Mouse (Mus musculus): ENCODE data around the gene Kcne2.

Gene Kcne2

DNA sequence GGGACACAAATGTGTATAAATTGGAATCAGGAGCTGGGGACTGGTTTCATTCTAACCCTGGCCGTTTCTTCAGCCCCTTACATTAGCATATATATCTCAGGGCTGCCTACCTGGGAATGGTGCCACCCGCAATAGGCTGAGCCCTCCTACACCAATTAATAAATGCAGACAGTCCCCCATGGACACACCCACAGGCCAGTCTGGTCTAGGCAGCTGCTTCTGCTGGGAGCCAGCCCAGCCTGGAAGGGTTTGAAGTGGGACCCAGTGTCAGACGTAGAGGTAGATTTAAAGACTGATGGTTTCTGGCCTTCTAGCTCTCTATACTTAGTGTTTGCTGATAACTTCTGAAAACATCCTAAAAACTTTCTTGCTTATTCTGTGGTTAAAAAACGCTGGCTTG is 16.9 kb downstream of the Kcne2 start:
- no peak for DNase-seq (ENCODE audit: low spot score in 2 of 2)

DNA sequence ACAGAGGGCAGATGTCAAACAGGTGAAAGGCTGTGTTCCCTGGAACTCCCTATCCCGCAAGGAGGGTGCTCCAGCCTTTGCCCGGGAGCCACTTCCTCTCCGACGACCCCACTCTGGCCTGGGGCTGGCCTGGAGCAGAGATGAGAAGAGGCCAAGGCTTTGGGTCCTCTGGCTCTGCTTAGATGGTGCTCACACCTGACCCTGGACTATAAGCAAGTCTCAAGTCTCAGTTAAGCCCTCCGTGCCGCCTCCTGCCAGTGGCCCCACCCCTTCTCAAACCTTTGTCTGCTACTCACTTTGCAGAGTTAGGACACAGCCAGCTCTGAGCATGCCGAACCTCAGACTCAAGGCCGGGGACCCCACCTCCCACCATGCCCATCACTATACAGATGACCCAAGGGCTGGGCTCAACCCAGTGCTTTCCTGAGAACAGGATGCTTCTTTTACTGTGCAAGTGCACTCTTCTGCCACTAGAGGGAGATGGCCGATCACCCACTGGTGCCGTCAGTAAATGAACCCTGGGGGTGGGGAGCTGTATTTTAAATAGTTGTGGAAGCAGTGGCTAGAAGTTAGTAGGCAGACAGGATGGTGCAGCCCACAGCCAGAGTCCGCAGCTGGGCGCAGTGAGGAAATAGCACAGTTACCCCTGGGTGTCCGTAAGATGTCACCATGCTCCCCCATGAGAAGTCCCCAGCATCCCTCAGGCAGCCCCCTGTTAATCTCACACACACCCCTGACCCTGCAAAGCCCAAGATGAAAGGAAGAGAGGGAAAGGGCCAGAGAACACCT is 22.0 kb downstream of the Kcne2 start:
- peak; percentile 33 to 46 for DNase-seq (ENCODE audit: low spot score in 2 of 2)

DNA sequence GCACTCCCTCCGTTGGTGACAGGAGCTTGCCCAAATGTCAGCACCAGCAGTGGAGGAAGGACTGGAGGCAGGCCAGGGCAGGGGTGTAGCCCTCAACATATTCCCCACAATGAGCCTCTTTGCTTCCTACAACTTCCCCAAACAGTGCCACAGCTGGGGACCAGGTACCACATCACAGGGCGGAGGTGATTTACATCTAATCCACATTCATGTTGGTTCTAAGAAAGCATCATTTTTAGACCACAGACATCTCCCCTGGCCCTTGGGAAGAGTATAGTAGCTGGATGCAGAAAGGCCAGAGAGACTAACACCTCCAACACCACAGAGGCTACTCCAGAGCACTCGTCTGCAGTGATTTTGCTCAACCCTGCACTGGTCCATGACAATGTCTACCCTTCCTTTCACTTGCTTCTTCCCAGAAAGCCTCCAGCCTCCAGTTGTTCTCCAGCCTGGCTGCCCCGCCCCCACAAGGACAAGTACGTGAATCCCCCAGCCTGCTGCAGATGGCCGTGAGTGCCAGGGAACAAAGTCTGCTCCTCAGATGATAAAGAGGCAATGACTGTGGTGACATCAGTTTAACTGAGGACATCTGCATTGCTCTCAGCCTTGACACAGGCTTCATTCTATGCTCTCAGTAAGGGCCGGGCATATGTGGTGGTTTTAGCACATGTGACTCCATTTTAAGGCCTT is 24.0 kb downstream of the Kcne2 start:
- DNase-seq (ENCODE audit: low spot score in 2 of 2), result no peak

DNA sequence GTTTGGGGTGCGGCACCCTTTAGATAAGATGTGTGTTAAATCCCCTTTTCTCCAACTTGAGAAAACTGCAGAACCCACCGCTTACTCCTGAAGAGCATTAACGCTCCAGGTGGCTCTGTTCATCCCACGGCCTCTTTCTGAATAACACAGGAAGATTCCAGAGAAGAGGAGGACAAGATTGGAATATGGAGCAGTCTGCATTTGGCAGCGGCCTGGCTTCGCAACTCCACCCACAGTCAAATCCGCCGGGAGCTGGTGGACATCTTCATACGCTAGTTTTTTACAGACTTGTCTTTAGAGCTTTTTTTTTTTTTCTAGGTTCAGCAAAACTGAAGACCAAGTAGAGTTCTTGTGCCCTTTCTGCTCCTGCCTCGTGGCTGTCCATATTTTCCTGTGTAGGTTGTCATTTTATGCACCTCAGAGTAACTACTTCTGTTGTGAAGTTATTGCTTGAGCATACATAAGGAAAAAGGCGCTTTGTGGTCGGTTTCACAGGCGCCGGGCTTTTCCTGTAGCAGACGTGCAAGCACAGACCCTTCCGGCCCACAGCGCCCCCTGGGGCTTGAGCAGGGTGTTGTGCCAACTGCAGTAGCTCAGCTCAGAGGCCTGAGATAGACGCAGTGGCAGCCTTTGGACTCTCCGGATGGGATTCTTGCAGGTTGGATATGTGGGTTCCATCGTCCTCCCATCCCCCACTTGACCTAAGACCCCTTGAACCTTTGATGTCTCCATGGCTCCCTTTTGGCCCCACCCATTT is 27.3 kb downstream of the Kcne2 start:
- no peak for DNase-seq (ENCODE audit: low spot score in 2 of 2)

DNA sequence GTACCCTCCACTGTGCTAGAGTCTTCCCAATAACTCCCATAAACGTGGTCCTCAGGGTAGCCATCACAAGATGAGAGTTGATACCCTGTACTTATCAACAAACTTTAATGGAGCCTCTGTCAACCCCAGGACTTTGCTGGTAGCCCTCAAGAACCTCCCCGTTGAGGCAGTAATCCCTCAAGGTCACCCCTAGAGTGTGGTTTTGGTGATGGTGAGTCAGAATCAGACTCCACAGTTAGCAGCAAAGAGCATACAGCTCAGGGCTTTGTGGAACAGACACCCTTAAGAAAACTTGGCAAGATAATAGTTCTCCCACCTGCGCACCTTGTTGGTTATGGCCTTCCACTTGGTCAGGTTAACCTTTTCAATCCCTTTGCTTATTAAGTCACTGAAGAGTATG is 28.2 kb downstream of the Kcne2 start:
- DNase-seq (ENCODE audit: low spot score in 2 of 2), result no peak

DNA sequence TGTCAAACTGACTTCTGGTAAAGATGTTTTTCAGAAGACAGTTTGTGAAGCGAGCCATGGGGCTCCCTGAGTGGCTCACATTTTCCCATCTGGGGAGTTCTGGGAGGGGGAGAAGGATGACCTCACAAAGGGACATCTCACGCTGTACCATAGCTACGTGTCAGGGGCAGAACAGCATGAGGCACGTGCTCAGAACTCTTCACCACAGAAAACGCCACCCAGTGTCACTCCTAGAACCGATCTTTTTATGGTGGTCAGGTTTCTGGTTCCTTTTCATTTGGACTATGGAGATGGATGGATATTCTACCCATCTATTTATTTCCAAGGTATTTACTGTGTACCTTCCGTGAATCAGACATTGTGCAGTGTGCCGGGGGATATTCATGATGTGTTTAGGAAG is 29.2 kb downstream of the Kcne2 start, which contains the start of gene Fam243:
Gene Fam243 (minus strand): TSS at position 101 of the 400 bp plus-strand sequence.
- DNase-seq (ENCODE audit: low spot score in 2 of 2), result no peak

DNA sequence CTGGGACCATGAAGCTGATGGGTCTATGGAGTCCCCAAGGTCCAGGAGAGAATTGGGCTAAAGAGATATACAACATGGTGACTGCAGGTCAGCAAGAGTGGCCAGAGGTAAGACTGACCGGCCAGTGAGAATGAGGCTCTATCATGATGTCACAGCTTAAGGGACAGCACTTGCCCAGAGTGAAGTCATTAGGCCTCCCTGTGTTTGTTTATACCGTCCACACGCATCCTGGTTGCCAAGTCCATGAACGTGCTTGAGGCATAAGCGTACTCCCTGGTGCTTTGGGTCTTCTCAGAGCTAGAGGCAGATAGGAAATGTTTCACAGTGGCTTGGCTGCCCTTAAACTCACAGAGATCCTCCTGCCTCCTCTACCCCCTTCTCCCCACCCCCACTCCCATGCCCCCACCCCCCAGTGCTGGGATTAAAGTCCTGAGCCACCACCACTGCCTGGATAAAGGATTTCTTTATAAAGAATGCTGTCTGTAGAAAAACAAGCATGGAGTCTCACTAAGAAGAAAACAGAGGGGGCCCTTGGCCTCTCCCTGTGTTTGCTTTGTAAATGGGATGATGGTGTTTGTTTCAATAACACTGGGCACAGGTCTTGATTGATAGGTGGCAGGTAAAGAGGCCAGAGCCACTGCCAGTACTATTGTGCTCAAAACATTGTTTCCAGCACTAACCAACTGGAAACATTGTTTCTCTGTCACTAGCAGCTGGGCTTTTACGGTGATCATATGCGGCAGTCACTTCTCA is 32.3 kb downstream of the Kcne2 start:
- DNase-seq (ENCODE audit: low spot score in 2 of 2), result no peak

DNA sequence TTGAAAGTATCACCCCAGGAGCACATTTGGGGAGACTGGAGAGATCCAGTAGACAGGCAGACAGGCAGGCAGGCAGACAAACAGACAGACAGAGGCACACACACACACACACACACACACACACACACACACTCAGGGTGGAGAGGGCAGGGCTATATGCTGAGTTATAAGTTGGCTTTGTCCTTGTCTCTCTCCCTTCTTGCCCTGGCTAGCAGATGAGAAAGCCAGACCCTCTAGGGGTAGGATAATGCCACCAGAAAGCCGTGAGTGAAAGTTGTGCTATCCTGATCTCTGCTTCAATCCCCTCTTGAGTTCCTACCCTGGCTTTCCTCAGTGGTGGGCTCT is 32.8 kb downstream of the Kcne2 start:
- DNase-seq (ENCODE audit: low spot score in 2 of 2), result no peak

DNA sequence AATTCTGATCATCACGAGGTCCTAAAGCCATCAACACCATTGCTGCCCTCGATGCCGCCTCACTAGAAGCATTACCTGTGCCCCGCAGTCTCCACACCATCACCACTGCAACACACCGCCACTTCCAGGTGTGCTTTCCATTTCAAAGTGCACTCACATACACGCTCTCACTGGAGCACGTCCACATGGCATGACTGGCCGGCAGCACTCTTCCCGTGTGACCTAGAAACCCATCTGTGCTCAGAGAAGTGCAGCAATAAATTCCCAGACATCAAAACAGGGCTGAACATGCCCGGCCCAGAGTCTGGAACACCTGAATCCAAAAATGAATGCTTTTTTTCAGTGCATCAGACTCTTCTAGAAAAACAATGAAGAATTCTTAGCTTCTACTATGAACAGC is 35.7 kb downstream of the Kcne2 start:
- DNase-seq (ENCODE audit: low spot score in 2 of 2), result no peak

DNA sequence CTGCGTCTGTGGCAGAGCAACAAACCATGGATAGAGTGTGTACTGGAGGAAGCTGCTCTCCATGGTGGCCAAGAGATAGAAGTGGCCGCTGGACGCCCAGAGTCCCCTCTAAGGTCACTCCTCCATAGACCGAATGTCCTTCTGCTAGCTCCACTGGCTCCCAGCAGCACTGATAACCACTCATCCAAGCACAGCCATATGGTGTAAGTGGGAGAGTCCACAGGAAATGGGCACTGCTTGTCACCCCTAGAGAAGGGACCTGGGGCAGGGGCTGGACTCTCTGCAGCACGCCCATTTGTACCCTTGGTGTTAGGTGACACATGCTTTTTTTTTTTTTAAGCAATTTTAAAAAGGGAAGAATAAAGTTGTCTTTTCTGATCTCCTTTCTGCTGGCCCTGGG is 38.8 kb downstream of the Kcne2 start:
- no peak for DNase-seq (ENCODE audit: low spot score in 2 of 2)

DNA sequence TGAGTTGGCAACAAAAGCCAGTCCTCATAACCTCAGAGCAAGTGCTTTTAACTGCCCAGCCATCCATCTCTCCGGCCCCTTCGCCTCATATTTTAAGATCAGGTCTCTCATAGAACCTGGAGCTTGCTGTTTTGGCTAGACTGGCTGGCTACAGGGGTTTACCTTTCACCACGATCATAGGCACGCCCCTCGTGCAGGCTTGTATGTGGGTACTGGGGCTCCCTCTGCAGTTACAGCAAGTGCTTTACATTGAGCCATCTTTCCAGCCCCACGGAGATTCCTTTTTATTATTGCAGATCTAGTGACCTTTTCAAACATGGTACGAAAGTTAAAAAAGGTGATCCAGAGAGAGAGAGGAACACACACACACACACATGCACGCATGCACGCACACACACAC is 42.4 kb downstream of the Kcne2 start:
- DNase-seq (ENCODE audit: low spot score in 2 of 2), result no peak

DNA sequence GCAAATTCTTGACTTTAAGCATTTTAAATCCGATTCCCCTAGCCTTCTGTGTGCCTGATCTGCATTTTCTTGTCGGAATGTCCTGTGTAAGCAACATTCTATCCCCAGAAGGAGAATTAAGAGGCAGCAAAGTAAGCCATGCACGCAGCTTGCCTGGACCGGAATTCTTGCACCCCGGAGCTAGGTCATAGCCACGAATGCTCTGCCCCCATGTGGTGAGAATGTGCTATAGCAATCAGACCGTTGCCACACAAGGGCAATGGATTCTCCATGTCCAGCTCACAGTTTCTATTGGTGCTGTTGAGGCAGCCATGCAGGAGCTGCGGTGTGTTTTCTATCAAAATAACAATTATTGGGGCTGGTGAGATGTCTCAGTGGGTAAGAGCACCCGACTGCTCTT is 44.1 kb downstream of the Kcne2 start:
- DNase-seq (ENCODE audit: low spot score in 2 of 2), result peak in 1 of 2 experiments; percentile 68

DNA sequence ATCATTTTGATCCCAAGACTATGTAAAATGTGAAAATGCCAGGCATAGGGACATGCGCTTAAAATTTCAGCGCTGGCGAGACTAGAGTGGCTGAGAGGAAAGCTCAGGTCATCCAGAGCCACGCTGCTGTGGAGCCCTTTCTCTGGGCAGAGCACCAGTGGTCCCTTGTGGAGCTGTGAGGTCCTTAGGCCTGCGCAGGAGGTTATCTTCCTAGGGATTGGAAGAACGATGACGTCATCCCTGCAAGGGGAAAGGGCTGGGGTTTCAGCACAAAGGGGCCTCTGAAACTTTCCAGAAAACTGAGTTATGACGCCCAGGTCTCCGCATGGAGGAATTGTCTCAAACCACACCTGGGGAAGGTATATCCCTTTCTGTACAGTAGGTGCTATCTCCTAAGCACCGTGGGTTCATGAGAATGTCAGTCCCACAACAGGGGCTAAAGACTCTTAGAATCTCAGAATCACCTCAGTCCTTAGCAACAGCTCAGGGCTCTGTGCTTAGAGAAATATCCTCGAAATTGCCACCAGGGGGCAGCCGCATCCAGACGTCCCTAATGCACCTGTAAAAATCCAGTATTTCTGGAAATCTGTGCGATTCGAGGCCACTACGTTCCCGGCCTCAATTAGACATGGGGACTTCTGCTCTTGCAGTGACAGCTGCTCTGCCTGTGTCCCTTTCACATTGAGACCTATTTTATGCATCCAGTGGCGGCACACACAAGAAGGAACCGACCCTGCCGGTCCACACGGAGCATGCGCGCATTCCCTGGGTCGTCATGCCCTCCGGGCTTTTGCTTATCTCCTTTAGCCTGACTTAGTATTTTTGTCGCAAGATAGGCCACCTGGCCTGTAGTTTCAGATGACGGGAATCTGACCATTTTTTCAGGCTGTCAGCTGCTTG is 48.7 kb downstream of the Kcne2 start:
- DNase-seq (ENCODE audit: low spot score in 2 of 2), result peak; percentile 24 to 73

DNA sequence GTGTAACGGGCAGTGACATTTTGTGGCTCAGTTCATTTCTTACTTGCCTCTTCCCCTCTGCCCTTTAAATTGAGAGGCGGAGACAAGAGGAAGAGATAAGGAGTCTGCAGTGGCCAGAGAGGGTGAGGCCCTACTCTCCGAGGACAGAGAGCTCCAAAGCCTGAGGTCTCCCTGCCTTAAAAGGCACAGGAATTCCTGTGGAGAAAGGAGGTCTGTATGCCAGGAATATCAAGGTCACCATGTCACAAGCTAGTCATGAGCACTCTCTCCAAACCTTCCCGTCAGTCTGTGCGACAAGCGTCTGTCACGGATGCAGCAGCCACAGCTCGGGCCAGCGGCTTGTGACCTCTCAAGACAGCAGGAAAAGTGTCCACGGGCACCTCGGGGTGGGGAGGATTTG is 53.0 kb downstream of the Kcne2 start:
- DNase-seq (ENCODE audit: low spot score in 2 of 2), result no peak

DNA sequence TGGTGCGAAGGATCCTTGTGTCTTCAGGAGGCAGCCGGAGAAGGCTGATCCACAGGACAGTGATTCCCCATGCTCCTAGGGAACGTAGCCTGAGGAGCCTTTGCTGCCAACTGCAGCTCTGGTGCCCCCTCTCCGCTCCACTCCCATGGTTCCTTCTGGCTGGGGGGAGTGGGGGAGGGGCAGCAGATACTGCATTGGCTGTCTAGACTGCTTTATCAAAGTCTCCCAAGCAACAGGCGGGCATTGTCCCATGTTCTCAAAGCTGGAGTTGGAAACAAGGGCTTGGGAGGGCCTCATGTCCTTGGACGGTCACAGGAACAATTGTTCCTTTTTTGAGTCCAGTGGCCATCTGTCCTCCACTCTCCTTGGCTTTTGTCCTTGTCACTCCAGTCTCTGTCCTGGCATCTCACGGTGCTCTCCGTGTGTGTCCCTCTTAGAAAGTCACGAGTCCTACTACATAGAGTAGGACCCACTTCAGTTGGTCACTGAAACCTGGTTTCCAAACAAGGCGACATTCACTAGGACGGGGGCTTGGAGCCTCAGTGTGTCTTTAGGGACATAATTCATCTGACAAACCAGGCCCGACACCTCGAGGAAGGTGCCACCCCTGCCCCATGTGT is 54.2 kb downstream of the Kcne2 start:
- DNase-seq (ENCODE audit: low spot score in 2 of 2), result peak in 1 of 2 experiments; percentile 33

Data from frontal cortex, postnatal 10 days (tissue).